Mouse (Mus musculus) heart, postnatal 0 days (tissue): ENCODE measurements at regions not wholly inside any gene's neighbourhood (a gene's known extent, or its start where the extent isn't known, plus 50 kb on each side); places are given as distances from the start of the nearest gene placed in this dataset.

Experiments
- CTCF ChIP-seq: IDR thresholded peaks from 2 replicates; pipeline ENCODE4 v1.5.1; 2016; ENCODE audit warnings: antibody characterized with exemption, control low read depth, low read depth
- EP300 ChIP-seq: IDR thresholded peaks from 2 replicates; pipeline ENCODE4 v1.6.1; 2016; ENCODE audit warnings: antibody characterized with exemption, low read depth

DNA sequence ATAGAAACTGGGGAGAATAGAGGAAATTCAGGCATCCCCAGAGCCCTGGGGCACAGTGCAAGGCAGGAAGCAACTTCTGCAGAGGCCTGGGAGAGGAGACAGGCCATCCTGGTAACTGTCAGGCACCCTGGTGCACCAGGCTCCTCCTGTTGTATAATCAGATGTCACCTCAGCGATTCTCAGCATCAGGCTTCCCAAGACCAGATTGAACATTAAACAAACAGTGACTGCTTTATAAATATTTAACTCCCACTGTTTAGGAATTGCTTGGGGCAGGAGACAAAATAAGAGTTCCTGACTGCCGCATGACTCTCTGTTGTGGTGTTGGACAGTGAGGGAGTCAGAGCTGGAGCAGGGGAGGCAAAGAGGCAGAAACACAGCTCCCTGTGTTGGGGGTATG is 1210.1 kb upstream of the A1bg start:
- TF ChIP-seq CTCF, result no peak
- TF ChIP-seq EP300, result no peak
